Mouse (Mus musculus): ENCODE measurements around the gene Veph1. TPM values are rescaled to one million over a fixed set of nuclear protein-coding genes. Genes with fewer than 3 reads are reported as not detected.

The Veph1 gene
- polyA plus RNA-seq, 1 experiment: not detected

GRCm38 (mm10) chr3:66325486-66325951, 28.9 kb upstream of the Veph1 start:
- no peak overlapping the region for H3K4me3 ChIP-seq (ENCODE audit: low read depth, low read length)
- 77% methylated on average over 5 of the region's 5 CpGs for WGBS

DNA sequence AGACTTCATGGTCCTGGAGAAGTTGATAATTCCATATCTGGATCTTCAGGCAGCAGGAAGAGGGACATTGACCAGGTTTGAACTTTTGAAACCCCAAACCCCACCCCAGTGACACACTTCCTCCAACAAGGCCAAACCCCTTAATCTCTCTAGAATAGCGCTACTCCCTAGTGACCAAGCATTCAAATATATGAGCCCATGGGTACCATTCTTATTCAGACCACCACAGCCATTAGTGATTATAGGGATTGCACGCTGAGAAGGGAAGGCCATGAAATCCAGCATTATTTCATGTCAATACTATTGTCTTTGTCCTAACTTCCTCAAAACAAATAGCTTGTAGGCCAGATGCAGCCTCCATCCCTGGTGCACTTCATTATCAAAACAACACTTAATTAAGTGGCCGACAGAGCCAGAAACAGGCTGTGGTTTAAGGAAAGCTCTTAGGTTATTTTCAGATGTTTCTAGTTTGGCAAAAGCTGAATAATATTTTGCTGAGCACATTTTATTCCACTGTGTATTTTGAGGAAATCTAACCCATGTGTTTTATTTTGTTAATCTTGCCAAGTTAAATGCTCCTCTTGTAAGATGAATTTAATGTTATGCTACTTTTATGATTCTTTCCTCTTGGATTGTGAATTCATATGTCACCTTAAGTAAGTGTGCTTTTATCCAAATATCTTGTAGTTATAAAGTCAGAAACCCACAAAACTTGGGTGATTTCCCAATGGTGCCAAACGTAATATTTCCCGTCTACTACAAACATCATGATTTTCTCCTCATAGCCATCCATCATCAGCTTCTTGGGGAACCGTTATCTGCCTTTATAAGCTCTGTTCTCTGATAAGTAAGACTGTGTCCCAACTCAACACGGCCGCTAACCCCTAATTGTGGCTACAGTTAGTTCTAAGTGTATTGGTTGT, 18.4 kb upstream of the Veph1 start:
- no peak overlapping the region for H3K27ac ChIP-seq (ENCODE audit: insufficient read depth, low read depth, low read length)
- WGBS: 78% methylated on average over 8 of the region's 8 CpGs
- TF ChIP-seq POLR2A (IDR thresholded peaks at IDR 0.05; ENCODE audit: low read depth, low read length) (no peak), CTCF (IDR thresholded peaks at IDR 0.05; ENCODE audit: extremely low read depth, insufficient read length, insufficient replicate concordance, low read depth, low read length) (no peak)
- no peaks in the 10 kb centered on the region for H3K36me3 ChIP-seq (ENCODE audit: control insufficient read depth, insufficient read depth, low read length)
- H3K4me3 ChIP-seq (ENCODE audit: low read depth, low read length): no peak overlapping the region
- H3K27me3 ChIP-seq (ENCODE audit: control insufficient read depth, insufficient read depth, low read length): no peaks in the 10 kb centered on the region
- no peaks in the 10 kb centered on the region for H3K4me1 ChIP-seq (ENCODE audit: control insufficient read depth, insufficient read depth, insufficient read length, low read length)

More at GRCm38 (mm10) chr3:66325486-66325951, 28.9 kb upstream of the Veph1 start:
- Histone ChIP-seq H3K36me3 (ENCODE audit: control insufficient read depth, insufficient read depth, low read length) (no peaks in the 10 kb centered on the region), H3K27me3 (ENCODE audit: control insufficient read depth, insufficient read depth, low read length) (no peaks in the 10 kb centered on the region), H3K4me1 (ENCODE audit: control insufficient read depth, insufficient read depth, insufficient read length, low read length) (no peaks in the 10 kb centered on the region), H3K27ac (ENCODE audit: insufficient read depth, low read depth, low read length) (no peak overlapping the region)
- TF ChIP-seq POLR2A (IDR thresholded peaks at IDR 0.05; ENCODE audit: low read depth, low read length): no peak
- no peak for TF ChIP-seq CTCF (IDR thresholded peaks at IDR 0.05; ENCODE audit: extremely low read depth, insufficient read length, insufficient replicate concordance, low read depth, low read length)

DNA sequence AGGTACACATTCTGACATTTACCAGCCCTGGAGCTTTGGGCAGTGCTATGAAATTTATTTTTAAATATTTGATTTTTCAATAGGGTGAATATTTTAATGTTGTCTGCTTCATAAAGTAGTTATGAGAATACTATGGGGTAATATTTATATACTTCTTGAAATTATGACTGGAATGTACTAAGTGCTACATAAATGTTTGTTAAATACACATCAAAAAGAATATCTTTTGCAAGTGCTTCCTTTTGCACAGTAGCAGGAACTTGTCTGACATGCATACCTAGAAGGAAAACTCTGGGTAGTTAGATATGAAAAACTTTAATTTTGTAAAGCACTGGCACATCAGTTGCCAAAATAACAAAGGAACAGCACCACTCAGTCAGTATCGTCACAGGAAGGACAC, 13.9 kb upstream of the Veph1 start:
- Histone ChIP-seq H3K27ac (ENCODE audit: insufficient read depth, low read depth, low read length) (no peak overlapping the region), H3K4me1 (ENCODE audit: control insufficient read depth, insufficient read depth, insufficient read length, low read length) (no peaks in the 10 kb centered on the region), H3K27me3 (ENCODE audit: control insufficient read depth, insufficient read depth, low read length) (no peaks in the 10 kb centered on the region), H3K4me3 (ENCODE audit: low read depth, low read length) (no peak overlapping the region), H3K36me3 (ENCODE audit: control insufficient read depth, insufficient read depth, low read length) (no peaks in the 10 kb centered on the region)
- 81% methylated on average over 1 of the region's 1 CpGs for WGBS
- no peak for TF ChIP-seq POLR2A (IDR thresholded peaks at IDR 0.05; ENCODE audit: low read depth, low read length)
- no peak for TF ChIP-seq CTCF (IDR thresholded peaks at IDR 0.05; ENCODE audit: extremely low read depth, insufficient read length, insufficient replicate concordance, low read depth, low read length)

- no peak overlapping the region for H3K27ac ChIP-seq (ENCODE audit: insufficient read depth, low read depth, low read length)
- H3K4me3 ChIP-seq (ENCODE audit: low read depth, low read length): no peak overlapping the region
- no peaks in the 10 kb centered on the region for H3K4me1 ChIP-seq (ENCODE audit: control insufficient read depth, insufficient read depth, insufficient read length, low read length)
- H3K36me3 ChIP-seq (ENCODE audit: control insufficient read depth, insufficient read depth, low read length): no peaks in the 10 kb centered on the region
- WGBS: 92% methylated on average over 1 of the region's 1 CpGs
- no peaks in the 10 kb centered on the region for H3K27me3 ChIP-seq (ENCODE audit: control insufficient read depth, insufficient read depth, low read length)
- TF ChIP-seq POLR2A (IDR thresholded peaks at IDR 0.05; ENCODE audit: low read depth, low read length): no peak
- TF ChIP-seq CTCF (IDR thresholded peaks at IDR 0.05; ENCODE audit: extremely low read depth, insufficient read length, insufficient replicate concordance, low read depth, low read length): no peak
These were observed 12.9 kb upstream of the Veph1 start for GRCm38 (mm10) chr3:66309531-66309930.

GRCm38 (mm10) chr3:66295236-66295635, 1.4 kb downstream of the Veph1 start:
- Histone ChIP-seq H3K36me3 (ENCODE audit: control insufficient read depth, insufficient read depth, low read length) (no peaks in the 10 kb centered on the region), H3K27ac (ENCODE audit: insufficient read depth, low read depth, low read length) (no peak overlapping the region), H3K4me3 (ENCODE audit: low read depth, low read length) (no peak overlapping the region), H3K4me1 (ENCODE audit: control insufficient read depth, insufficient read depth, insufficient read length, low read length) (no peaks in the 10 kb centered on the region), H3K27me3 (ENCODE audit: control insufficient read depth, insufficient read depth, low read length) (no peaks in the 10 kb centered on the region)
- no peak for TF ChIP-seq CTCF (IDR thresholded peaks at IDR 0.05; ENCODE audit: extremely low read depth, insufficient read length, insufficient replicate concordance, low read depth, low read length)
- no peak for TF ChIP-seq POLR2A (IDR thresholded peaks at IDR 0.05; ENCODE audit: low read depth, low read length)
- 90% methylated on average over 9 of the region's 9 CpGs for WGBS

- Histone ChIP-seq H3K36me3 (ENCODE audit: control insufficient read depth, insufficient read depth, low read length) (no peaks in the 10 kb centered on the region), H3K27ac (ENCODE audit: insufficient read depth, low read depth, low read length) (no peak overlapping the region), H3K4me3 (ENCODE audit: low read depth, low read length) (no peak overlapping the region), H3K4me1 (ENCODE audit: control insufficient read depth, insufficient read depth, insufficient read length, low read length) (no peaks in the 10 kb centered on the region), H3K27me3 (ENCODE audit: control insufficient read depth, insufficient read depth, low read length) (no peaks in the 10 kb centered on the region)
- TF ChIP-seq CTCF (IDR thresholded peaks at IDR 0.05; ENCODE audit: extremely low read depth, insufficient read length, insufficient replicate concordance, low read depth, low read length) (no peak), POLR2A (IDR thresholded peaks at IDR 0.05; ENCODE audit: low read depth, low read length) (no peak)
- 89% methylated on average over 3 of the region's 3 CpGs for WGBS
These were observed 1.9 kb downstream of the Veph1 start for GRCm38 (mm10) chr3:66294729-66295128.

DNA sequence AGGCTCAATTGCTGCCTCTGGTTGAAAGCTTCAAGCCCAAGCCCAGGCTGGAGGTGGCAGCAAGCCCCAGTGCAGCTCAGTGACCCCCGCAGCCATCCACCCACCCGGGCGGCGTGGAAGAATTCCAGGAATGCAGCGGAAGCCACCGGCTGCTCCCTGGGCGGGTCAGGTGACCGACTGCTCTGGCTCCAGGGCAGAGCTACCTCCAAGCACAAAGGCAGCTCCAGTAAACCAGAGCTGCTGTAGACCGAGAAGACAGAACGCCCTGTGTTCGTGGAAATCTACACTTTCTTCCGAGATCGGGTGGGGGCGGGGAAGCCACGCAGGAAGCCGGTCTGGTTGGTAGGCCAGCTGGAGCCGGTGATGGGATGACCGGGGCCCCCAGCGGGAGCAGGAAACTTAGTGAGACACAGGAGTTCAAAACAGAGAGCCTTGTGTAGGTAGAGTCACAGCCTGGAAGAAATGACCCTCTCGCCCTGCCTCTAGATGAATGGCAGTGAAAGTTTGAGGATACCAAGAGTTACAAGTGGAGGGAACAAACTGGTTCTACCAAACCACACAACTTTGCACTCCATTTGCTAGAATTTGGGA, 4.2 kb downstream of the Veph1 start:
- no peak for TF ChIP-seq CTCF (IDR thresholded peaks at IDR 0.05; ENCODE audit: extremely low read depth, insufficient read length, insufficient replicate concordance, low read depth, low read length)
- TF ChIP-seq POLR2A (IDR thresholded peaks at IDR 0.05; ENCODE audit: low read depth, low read length): no peak
- H3K4me3 ChIP-seq (ENCODE audit: low read depth, low read length): no peak overlapping the region
- no peaks in the 10 kb centered on the region for H3K4me1 ChIP-seq (ENCODE audit: control insufficient read depth, insufficient read depth, insufficient read length, low read length)
- WGBS: 6% methylated on average over 20 of the region's 20 CpGs
- H3K36me3 ChIP-seq (ENCODE audit: control insufficient read depth, insufficient read depth, low read length): no peaks in the 10 kb centered on the region
- no peaks in the 10 kb centered on the region for H3K27me3 ChIP-seq (ENCODE audit: control insufficient read depth, insufficient read depth, low read length)
- H3K27ac ChIP-seq (ENCODE audit: insufficient read depth, low read depth, low read length): no peak overlapping the region
